Mouse (Mus musculus) ES-Bruce4 (cell line): ENCODE results near the gene Nkain1. TPM values are rescaled to one million over a fixed set of nuclear protein-coding genes. Genes with fewer than 3 reads are reported as not detected.

Experiments
- H3K27ac ChIP-seq: 2 replicates; pipeline ENCODE4 v1.5.1; 2012; ENCODE audit warnings: low read length, inconsistent platforms; ENCODE audit not compliant: insufficient read depth
- H3K27me3 ChIP-seq: 2 replicates; pipeline ENCODE4 v1.6.1; 2012; ENCODE audit warnings: mild to moderate bottlenecking, low read length, inconsistent platforms; ENCODE audit not compliant: control insufficient read depth, poor library complexity, insufficient read depth, severe bottlenecking
- H3K36me3 ChIP-seq: 2 replicates; pipeline ENCODE4 v1.6.1; 2012; ENCODE audit warnings: inconsistent platforms, mild to moderate bottlenecking, low read length, moderate library complexity; ENCODE audit not compliant: control insufficient read depth, poor library complexity, insufficient read depth, severe bottlenecking
- H3K4me1 ChIP-seq: one replicate; pipeline ENCODE4 v1.8.1; 2011; ENCODE audit warnings: low read length; ENCODE audit not compliant: control insufficient read depth, insufficient read depth
- H3K4me3 ChIP-seq: 2 replicates; pipeline ENCODE4 v1.5.1; 2011; ENCODE audit warnings: low read depth, mild to moderate bottlenecking, low read length
- H3K9ac ChIP-seq: 2 replicates; pipeline ENCODE4 v1.6.1; 2012; ENCODE audit warnings: low read depth, mild to moderate bottlenecking, inconsistent platforms; ENCODE audit not compliant: poor library complexity, severe bottlenecking
- H3K9me3 ChIP-seq: replicated peaks from 2 replicates; pipeline ENCODE4 v1.6.1; 2012; ENCODE audit warnings: mild to moderate bottlenecking, low read length, inconsistent platforms; ENCODE audit not compliant: control insufficient read depth, poor library complexity, insufficient read depth, severe bottlenecking
- CTCF ChIP-seq: IDR thresholded peaks from one replicate; pipeline ENCODE4 v1.8.1; 2011; ENCODE audit warnings: low read depth, low read length
- EP300 ChIP-seq: IDR thresholded peaks from 2 replicates; pipeline ENCODE4 v1.6.1; 2011; ENCODE audit warnings: low read depth, low read length; ENCODE audit not compliant: insufficient read depth
- POLR2A ChIP-seq: IDR thresholded peaks from one replicate; pipeline ENCODE4 v1.8.1; 2011; ENCODE audit warnings: low read length; ENCODE audit not compliant: insufficient read depth
- polyA plus RNA-seq: library from polyadenylated mRNA; stranded (reverse); fragments of >200 nt; gene quantifications from 2 replicates; pipeline ENCODE4 v1.2.4, GENCODE M21; 2011; ENCODE audit warnings: low read depth; ENCODE audit not compliant: missing spikeins, insufficient read depth, insufficient read length

The Nkain1 gene
- polyA plus RNA-seq, 1 experiment: 55.9 TPM

DNA sequence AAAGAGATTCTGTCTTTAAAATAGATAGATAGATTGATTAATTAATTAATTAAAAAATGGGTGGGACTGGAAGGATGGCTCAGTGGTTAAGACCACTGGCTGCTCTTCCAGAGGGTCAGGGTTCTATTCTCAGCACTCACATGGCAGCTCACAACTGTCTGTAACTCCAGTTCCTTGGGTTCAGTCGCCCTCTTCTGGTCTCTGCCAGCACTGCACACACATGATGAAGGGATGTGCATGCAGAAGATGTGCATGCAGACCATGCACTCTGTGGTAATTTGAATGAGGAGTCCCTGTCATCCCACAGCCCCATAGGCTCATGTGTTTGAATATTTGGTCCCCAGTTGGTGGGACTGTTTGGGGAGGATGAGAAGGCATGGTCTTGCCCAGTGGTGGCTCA, 38.2 kb downstream of the Nkain1 start:
- Histone ChIP-seq H3K27me3 (no peaks in the 10 kb centered on the region), H3K36me3 (no peaks in the 10 kb centered on the region)
- peak; percentile 58 for TF ChIP-seq CTCF
- TF ChIP-seq POLR2A: no peak
- TF ChIP-seq EP300: no peak

GRCm38 (mm10) chr4:130533975-130534374, 40.0 kb downstream of the Nkain1 start:
- no peaks in the 10 kb centered on the region for H3K36me3 ChIP-seq

More for the DNA sequence above, 38.2 kb downstream of the Nkain1 start:
- no peak overlapping the region for H3K9ac ChIP-seq
- no peak overlapping the region for H3K27ac ChIP-seq
- no peaks in the 10 kb centered on the region for H3K4me1 ChIP-seq
- no peak overlapping the region for H3K4me3 ChIP-seq
- no peaks in the 10 kb centered on the region for H3K9me3 ChIP-seq

GRCm38 (mm10) chr4:130532347-130532746, 41.6 kb downstream of the Nkain1 start:
- TF ChIP-seq POLR2A: no peak
- TF ChIP-seq EP300: no peak
- no peak for TF ChIP-seq CTCF
- H3K4me3 ChIP-seq: no peak overlapping the region
- no peaks in the 10 kb centered on the region for H3K36me3 ChIP-seq
- no peak overlapping the region for H3K9ac ChIP-seq
- no peak overlapping the region for H3K27ac ChIP-seq
- no peaks in the 10 kb centered on the region for H3K4me1 ChIP-seq
- H3K27me3 ChIP-seq: no peaks in the 10 kb centered on the region
- no peaks in the 10 kb centered on the region for H3K9me3 ChIP-seq

More at GRCm38 (mm10) chr4:130533975-130534374, 40.0 kb downstream of the Nkain1 start:
- Histone ChIP-seq H3K9me3 (no peaks in the 10 kb centered on the region), H3K27me3 (no peaks in the 10 kb centered on the region), H3K9ac (no peak overlapping the region), H3K4me3 (no peak overlapping the region), H3K27ac (no peak overlapping the region), H3K4me1 (no peaks in the 10 kb centered on the region)
- TF ChIP-seq CTCF (peak; percentile 97), EP300 (no peak), POLR2A (no peak)

GRCm38 (mm10) chr4:130531645-130532280, 42.2 kb downstream of the Nkain1 start:
- TF ChIP-seq CTCF: peak; percentile 72
- no peak for TF ChIP-seq POLR2A
- H3K4me3 ChIP-seq: no peak overlapping the region

DNA sequence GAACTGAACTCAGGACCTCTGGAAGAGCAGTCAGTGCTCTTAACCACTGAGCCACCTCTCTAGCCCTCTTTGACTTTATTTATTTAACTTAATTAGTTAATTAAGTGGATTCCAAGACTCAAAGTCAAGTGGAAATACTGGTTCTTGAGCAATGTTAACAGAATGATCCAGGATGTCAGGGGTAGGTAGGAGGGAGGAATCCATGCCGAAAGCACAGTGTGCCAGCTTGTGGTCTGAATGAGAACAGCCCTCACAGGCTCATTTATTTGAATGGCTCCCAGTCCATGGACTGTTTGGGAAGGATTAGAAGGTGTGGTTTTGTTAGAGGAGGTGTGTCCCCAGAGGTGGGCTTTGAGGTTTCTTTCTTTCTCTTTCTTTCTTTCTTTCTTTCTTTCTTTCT, 46.2 kb downstream of the Nkain1 start:
- Histone ChIP-seq H3K27ac (no peak overlapping the region), H3K4me1 (no peaks in the 10 kb centered on the region), H3K27me3 (no peaks in the 10 kb centered on the region), H3K9ac (no peak overlapping the region), H3K4me3 (no peak overlapping the region), H3K9me3 (no peaks in the 10 kb centered on the region), H3K36me3 (no peaks in the 10 kb centered on the region)
- TF ChIP-seq EP300 (no peak), POLR2A (no peak), CTCF (no peak)

More at GRCm38 (mm10) chr4:130531645-130532280, 42.2 kb downstream of the Nkain1 start:
- H3K36me3 ChIP-seq: no peaks in the 10 kb centered on the region
- H3K9ac ChIP-seq: no peak overlapping the region
- no peaks in the 10 kb centered on the region for H3K9me3 ChIP-seq
- no peak overlapping the region for H3K27ac ChIP-seq
- H3K27me3 ChIP-seq: no peaks in the 10 kb centered on the region
- H3K4me1 ChIP-seq: no peaks in the 10 kb centered on the region

GRCm38 (mm10) chr4:130525041-130525440, 48.9 kb downstream of the Nkain1 start:
- Histone ChIP-seq H3K9ac (no peak overlapping the region), H3K9me3 (no peaks in the 10 kb centered on the region), H3K4me1 (peaks cover 2% of the 10 kb centered on the region), H3K36me3 (no peaks in the 10 kb centered on the region), H3K27me3 (no peaks in the 10 kb centered on the region), H3K27ac (peak overlapping the region; percentile 37), H3K4me3 (no peak overlapping the region)
- TF ChIP-seq POLR2A: no peak
- TF ChIP-seq CTCF: no peak
- TF ChIP-seq EP300: peak; percentile 39; the same call in 1 of the 2 replicates
